Mouse (Mus musculus): ENCODE results near the gene Csnk2a1.
"Not testable (repeated sequence)": the region's sequence is repeated elsewhere in the genome, so short reads cannot be mapped to it uniquely, and the experiment has no call there.

Gene Csnk2a1

DNA sequence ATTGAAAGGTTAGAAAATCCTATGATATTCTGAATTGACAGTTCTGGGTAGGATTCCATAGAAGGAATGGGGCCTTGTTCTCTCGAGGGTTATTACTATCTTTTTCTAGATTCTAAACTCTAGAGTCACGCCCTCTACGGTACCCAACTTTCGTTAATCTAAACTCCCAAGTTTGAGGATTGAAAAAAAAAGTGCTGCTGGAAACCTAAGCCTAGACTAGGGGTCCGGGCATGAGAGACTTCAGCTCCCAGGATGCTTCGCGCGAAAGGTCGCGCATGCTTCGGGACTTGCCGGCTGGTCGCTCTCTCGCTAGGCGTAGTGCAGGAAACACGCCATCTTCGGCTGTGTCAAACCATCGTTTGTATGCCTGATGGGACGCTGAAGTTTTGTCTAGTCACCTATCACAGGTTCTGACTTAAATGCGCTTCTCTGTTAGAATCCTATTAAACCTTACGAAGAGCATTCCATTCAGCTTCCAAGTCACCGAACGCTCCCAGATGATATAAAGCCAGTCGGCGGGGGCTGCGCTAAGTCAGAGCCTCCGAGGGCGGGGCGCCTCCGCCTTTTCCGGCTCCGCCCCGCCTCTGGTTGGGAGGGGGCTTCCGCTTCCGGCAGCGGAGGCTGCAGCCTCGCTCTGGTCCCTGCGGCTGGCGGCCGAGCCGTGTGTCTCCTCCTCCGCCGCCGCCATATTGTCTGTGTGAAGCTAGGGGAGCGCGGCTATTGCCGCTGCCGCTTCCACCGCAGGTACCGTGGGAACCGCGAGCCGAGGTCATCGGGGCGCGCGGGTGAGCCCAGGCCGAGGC, at the start of gene Csnk2a1:
Gene Csnk2a1 (plus strand): TSS at position 592 of the 803 bp plus-strand sequence.
- DNase-seq (ENCODE audit: low read depth), result peak; percentile 81

DNA sequence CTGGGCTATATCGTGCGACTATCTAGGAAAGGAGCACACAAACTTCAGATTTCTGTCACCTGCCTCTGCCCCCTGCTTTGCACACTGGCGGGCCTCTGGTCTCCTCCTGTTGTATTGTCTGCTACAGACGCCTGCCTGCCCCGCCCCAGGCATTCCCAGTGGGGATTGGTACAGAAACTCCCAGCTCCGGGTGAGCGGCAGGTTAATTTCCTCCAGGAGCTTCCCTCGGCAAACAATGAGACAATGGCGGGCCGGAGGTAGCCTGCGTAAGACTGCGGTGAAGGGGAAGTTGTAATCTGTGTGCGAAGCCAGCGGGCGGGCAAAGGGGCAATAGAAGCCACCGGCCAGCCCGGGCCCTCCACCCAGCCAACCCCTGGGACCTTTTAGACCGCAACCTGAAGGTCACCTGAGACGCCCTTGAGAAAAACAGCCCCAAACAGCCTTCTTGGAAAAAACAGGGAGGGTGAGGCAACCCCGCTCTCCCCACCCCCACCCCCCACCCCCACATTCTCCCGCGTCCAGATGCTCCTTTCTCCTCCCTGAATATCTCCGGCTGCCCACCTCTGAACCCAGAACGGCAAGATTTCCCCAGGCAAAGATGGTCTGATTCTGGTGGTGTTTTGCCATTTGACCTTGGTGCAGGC, 49.4 kb upstream of the Csnk2a1 start:
- DNase-seq (ENCODE audit: low read depth), result no peak

DNA sequence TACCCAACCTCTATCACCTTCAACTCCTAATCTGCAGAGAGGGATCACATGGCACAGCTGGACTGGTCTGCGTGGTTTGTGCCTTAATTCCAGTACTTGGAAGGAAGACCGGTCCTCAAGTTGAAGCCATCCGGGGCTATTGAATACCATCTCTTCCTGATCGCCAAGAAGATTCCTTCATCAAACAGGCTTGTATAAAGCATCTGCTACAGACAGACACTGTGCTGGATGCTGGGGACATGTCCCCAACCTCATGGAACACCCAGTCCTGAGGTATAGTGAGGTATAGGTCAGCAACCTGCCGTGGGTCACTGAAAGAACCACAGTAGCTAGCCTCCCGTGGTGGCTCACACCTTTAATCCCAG, 48.9 kb upstream of the Csnk2a1 start:
- DNase-seq (ENCODE audit: low read depth), result no peak

DNA sequence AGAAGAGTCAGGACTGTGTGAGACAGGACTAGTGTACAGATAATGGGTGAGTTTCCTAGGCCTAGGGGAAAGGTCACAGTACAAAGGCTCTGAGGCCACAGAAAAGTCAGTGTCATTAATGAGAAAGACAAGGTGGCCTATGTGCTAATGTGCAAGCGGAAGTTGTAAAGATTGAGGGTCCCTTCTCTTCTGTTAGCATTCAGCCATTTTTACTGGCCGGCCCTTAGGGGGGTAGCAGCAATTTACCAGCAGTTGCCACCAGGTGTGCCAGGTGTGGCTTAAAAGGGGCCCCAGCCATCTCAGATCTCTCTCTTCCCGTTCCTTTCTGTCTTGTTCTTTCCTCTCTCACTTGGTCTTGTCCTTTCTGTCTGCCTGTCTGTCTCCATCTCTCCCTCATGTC, 48.3 kb upstream of the Csnk2a1 start:
- DNase-seq (ENCODE audit: low read depth), result no peak

DNA sequence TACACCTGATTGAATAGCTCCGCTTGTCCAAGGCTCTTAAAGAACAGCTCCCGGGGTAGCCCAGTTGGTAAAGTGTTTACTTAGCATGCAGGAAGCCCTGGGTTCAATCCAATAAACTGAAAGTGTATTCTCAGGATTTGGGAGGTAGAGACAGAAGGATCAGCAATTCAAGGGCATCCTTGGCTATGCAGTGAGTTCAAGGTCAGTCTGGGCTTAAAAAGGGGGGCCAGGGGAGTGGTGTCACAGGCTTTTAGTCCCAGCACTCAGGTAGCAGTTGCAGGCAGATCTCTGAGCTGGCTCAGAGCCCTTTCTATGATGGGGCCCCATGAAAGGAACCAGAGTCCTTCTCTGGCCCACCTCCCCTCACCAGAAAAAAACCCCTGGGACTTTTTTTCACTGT, 47.3 kb upstream of the Csnk2a1 start:
- no peak for DNase-seq (ENCODE audit: low read depth)

DNA sequence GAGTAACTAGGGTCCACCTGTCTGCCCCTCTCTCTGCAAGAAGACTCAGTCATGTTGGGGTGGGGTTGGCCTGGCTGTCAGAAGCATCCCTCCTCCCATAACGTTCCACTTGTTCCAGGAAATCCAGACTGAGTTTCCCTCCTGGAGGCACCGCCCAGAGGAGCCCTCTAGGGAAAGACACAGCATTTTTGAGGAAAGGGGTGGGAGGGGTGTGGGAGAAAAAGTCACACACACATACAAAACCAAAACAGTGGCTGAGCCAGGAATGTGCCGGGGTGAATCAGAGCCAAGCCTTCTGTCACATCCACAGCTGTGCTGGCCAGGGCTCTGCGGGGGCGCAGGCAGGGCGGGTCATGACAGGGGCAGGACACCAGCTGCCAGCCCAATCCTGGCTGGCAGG, 46.3 kb upstream of the Csnk2a1 start:
- no peak for DNase-seq (ENCODE audit: low read depth)

DNA sequence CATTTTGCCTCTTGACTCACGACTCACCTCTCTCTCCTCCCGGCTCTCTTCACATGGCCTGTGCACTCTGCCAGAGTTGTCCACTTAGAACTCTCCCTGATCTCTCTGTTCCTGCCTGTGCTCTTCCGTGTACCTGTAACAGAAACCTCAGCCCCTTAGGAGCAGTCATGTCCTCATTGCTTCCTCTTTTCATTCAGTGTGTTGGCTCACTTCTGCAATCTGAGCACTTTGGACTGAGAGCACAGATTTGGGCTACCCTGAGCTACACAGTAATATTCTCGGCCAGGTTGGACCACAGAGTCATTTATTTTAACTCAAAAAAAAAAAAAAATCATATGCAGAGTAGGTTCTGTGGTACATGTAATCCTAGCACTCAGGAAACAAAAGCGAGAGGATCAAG, 39.5 kb upstream of the Csnk2a1 start:
- DNase-seq (ENCODE audit: low read depth), result no peak

DNA sequence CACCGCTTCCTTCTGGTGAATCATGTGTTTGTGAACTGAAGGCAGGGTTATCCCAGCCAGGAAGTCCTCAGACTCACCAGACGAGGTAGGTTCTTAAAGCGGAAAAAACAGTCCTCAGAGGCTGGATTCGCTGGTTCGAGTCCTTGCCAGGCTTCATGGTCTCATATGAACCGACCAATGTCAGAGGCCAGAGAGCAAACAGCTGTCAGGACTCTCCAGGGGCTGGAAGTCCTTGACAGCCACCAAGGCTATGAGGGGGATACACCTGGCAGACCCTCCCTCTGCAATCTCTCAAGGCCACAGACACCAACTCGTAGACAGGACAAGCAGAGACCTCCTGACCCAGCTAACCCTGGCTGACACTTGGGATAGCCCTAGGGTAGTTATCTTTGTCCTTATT, 37.4 kb upstream of the Csnk2a1 start:
- DNase-seq (ENCODE audit: low read depth), result no peak

DNA sequence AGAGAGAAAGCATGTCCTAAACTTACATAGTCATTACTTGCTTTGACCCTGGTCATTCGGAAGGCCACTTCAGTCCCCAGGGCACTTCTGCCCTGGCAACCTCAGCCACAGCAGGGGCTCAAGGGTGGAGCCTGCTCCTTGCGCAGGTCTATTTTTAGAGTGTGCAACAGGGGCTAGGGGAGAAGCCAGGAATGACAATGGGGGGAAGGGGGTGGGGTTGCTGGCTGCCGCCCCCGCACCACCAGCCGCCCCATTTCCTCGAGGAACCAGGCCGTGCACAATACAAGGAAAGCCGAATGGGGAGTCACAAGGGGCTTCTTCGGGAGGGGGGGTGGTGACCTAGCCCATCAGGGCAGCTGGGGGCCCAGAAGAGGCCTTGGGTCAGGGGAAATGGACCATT, 37.0 kb upstream of the Csnk2a1 start:
- DNase-seq (ENCODE audit: low read depth), result no peak

DNA sequence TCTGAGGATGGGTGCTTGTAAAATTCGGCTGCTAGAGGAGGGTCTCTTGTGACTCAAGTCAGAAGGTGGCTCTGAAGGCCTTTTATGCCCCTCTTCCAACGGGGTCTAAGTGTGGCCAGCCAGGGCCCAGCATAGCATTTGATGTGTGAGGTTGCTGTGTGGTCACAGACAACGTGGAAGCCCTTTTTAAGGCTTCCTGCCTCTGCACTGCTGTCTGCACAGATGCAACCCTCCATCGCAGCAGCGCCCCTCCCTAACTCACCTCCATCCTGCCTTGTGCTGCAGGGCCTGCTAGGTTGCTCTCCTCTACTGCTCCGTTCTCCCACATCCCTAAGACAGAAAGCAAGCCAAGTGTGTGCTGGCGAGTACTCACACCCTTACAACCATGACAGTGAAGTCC, 36.5 kb upstream of the Csnk2a1 start:
- DNase-seq (ENCODE audit: low read depth), result no peak

DNA sequence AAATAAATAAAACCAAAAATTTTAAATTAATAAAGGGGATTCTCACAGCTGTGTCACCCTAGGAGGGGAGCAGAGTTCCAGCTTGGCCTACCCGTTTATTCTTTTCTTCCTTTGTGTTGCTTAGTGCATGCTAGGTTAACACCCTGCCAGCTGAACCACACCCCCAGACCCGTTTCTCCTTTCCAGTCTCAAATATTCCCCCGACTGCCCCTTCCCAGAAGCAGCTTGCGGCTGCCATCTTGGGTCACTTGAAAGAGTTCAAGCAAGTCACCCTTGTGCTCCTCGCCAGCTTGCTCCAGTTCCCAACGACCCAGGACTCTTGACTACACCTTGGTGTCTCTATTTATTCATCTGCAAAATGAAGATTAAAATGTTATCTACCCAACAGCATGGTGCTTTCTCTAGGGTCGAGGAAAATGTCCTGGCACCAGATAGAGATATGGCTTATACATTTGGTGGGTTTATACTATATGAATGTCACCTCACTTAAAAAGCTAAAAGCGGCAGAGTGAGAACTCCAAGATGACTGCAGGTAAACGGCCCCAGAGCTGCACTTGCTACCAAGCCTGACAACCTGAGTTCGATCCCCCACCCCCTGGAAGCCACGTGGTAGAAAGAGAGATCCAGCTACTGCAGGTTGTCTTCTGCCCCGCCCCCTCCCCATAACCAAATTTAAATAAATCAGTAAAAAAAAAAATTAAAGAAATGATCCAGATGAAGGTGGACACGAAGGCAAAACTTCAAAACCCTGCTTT, 33.9 kb upstream of the Csnk2a1 start:
- DNase-seq (ENCODE audit: low read depth), result peak; percentile 25

DNA sequence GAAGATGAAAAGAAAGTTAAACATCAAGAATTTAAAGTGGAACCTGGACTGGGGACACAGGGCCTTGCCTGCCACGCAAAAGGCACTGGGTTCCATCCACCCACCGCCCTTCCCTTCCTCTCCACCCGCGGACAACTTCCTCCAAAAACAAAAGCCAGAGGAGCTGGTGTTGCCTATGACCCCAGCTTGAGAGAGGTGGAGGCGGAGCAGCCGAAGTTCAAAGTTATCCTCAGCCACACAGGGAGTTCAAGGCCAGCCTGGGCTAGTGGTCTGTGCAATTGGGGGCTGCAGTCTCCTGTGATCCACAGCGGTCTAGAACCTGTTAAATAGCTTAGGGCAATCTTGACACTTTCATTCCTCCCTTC, 33.3 kb upstream of the Csnk2a1 start:
- DNase-seq (ENCODE audit: low read depth), result no peak

DNA sequence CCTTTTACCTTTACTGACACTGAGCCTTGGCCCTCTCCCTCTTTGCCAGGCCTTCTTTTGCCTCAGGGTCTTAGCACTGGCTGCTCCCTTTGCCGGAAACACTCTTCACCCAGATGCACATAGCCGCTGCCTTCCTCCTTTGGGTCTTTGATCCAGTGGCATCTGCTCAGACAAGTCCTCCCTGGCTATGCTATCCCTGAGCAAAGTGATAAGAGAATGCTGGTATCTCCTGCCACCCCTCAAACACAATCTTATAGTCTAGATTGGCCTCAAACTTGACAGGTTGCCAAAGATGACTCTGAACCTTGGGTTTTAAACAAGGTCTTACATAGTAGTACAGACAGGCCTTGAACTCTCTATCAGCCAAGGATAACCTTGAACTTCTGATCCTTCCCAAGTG, 32.1 kb upstream of the Csnk2a1 start:
- peak; percentile 16 for DNase-seq (ENCODE audit: low read depth)

DNA sequence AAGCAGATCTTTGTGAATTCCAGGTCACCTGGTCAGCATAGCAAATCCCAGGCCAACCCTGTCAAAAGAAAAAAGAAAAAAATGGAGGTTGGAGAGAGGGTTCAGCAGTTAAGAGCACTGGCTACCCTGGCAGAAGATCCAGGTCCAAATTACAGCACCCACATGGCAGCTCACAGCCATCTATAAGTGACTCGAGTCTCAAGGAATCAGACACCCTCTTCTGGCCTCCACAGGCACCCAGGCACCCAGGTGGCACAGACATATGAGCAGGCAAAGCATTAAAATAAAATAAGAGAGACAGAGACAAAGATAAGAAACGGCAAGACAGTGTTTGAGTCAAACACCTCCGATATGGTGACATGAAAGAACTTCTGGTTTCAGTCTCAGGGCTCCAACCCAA, 29.7 kb upstream of the Csnk2a1 start:
- DNase-seq (ENCODE audit: low read depth), result no peak

DNA sequence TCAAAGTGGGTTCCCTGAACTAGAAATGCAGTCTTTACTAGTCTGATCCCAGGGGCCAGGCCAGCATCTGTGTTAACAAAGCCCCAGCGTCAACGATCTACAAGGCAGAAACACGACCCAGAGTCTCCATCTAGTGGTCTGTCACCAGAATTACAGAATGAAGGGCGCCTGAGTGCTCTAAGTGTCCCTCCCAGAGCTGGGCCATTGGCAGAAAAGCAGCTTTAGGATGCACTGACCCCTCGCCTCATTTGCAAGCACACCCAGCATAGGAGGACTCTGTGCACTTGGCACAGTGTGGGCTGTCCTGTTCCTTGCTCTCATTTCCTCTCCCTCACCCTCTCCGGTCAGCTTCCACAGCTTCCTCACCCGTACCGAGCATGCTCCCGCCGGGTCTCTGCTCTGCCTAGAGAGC, 29.3 kb upstream of the Csnk2a1 start:
- DNase-seq (ENCODE audit: low read depth), result peak; percentile 75

DNA sequence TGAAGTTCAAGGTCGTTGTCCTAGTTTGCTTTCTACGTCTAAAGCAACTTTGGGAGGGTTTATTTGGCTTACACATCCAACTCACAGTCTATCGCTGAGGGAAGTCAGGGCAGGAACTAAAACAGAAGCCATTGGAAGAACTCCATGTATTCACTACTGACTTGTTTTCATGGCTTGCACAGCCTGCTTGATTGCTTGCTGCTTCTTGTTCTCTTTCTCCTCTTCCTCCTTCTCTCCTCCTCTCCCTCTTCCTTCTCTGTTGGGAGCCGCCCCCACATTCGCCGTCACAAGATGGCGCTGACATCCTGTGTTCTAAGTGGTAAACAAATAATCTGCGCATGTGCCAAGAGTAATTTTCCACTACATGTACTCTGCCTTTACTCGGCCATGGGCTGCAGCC, 20.5 kb upstream of the Csnk2a1 start:
- DNase-seq (ENCODE audit: low read depth), result not testable (repeated sequence)

DNA sequence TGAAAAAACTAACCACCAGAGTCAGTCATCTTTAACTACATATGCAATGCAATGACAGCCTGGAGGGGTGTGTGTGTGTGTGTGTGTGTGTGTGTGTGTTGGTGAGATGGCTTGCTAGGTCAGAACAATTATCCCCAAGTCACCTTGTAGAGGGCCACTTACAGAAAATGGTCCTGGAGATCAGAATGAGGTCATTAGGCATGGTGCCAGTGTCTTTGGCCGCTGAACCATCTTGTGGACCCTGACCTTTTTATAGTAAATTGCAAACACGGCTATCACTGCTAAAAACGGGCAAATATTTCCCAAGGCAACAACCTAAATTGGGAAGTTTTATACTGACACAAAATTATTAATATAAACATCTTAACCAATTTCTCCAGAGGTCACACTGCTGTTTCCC, 14.8 kb upstream of the Csnk2a1 start:
- no peak for DNase-seq (ENCODE audit: low read depth)

DNA sequence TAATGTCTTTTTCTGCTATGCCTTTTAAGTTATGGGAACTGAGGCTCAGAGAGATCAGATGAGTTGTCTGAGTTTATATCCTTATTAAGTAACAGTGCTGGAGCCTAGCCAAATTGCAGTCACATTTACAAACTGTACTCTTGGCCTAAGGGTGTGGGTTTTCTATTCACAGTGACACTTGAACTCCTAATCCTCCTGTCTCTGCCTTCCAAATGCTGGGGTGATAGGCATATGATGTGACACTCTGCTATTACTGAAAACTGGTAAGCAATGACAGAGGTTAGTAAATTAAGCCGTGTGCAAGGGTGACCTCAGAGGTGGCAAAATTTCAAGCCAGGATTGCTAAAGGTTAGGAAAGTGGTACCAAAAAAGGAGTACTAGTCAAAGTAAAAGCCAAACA, 9.7 kb upstream of the Csnk2a1 start:
- DNase-seq (ENCODE audit: low read depth), result no peak

DNA sequence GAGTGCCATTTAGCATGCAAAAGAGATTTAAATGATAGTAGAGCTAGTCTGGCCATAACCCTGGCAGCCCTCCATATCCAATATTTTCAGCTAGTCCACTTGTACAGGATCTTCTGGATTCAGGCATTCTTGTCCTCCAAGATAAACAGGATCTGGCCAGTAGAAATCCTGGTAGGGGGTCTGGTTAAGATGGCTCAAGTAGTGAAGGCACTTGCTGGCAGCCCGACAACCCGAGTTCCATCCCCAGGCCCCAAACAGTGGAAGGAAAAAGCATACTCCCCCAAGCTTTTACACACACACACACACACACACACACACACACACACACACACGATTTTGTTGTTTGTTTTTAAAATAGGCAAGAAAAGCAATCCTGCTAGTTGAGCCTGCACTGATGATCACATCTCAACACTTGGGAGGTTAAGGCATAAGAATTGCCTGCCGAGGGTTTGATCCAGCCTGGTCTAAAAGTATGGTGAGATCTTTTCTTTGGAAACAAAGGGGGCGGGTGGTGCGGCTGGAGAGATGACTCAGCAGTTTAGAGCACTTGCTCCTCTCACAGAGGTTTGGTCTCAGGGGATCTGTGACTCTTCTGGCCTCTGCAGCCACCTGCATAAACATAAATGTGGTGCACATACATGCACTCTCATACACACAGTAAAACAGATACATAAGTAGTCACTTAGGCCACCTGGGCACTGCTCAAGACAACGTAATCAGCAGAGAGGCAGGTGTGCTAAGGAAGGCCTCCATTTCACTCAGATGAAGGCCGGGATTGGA, 2.9 kb upstream of the Csnk2a1 start:
- DNase-seq (ENCODE audit: low read depth), result peak; percentile 33

DNA sequence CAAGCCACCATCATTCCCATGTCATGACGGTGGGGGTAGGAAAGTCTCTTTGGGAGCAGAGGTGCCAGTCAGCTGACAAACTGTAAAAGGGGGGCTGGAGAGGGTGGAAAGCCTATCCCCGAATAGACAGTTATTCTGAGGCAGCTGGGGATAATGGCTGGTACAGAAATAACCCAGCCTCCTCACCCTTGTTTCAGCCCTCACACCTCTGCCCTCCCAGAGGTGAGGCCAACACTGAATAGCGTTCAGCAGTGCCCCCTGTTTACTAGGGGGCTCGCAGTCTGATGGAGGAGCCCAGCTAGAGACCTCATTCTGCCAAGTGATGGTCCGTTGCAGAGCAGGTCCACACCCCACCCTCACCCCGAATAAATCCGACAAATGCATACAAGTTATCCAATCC, 1.1 kb upstream of the Csnk2a1 start:
- DNase-seq (ENCODE audit: low read depth), result no peak

DNA sequence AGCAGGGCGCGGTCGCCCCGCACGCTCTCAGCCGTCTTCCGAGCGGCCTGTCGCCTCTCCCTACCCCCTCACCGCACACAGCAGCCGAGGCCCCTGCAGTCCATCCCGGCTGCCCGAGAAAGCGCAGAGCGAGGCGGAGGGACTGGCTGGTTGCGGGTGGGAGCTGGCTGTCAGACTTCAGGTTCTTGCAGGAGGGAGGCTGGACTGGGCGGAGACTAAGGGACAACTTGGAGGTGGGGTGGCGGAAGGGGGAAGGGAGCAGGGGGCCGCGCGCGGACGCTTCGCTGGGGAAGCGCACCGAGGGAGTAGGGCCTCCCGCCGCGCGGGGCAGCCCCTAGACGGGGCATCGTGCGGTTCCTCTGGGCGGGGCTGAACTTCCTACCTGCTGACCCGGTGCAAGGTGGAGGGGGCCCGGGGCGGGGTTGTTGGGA, 427 bp downstream of the Csnk2a1 start:
- DNase-seq (ENCODE audit: low read depth), result peak; percentile 57

DNA sequence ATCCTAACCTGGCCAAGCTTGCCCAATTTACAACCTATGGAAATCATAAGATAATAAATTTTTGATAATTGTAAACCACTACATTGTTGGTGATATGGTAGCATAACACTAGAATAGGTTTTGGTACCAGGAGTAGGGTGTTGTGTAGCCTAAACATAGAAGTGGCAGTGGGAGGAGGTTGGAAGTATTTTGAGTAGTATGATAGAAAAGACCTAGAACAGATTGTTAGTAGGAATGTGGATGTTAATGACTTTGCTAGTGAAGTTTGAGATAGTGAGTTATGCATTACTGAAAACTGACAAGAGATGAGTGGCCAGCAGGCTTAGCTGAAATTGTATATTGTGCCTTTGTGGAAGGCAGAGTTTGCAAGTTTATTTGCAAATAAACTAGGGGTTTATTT, 3.4 kb downstream of the Csnk2a1 start:
- DNase-seq (ENCODE audit: low read depth), result no peak

Measured in c-Kit-positive CD71-positive TER-119-negative erythroid progenitor cells, embryonic 14.5 days (primary cell).